Mouse (Mus musculus): ENCODE data around the gene Ar.

DNA sequence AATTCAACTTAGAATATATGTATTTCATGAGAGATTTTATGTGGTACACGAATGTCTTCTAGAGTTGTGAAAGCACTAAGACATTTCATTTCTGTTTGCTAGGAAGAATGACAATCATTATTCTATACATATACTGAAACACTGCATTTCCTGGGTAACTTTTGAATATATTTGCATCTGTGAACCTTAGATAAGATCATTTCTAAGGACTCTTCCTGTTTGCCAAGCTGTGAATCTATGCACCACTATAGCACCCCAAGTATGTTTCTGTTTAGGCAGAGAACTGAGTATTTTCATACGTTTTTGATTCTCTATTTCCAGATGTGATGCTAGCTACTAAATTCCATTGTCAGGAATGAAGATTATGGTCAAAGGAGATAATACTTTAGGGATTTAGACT lies 153.4 kb downstream of the Ar start:
- TF ChIP-seq POLR2A (IDR thresholded peaks at IDR 0.05; ENCODE audit: low read depth, low read length), result no peak
- TF ChIP-seq CTCF (conservative IDR thresholded peaks at IDR 0.05; ENCODE audit: insufficient read depth, insufficient read length, low read depth, low read length), result no peak
